Mouse (Mus musculus): ENCODE results near the gene Cdkn2b. TPM values are rescaled to one million over a fixed set of nuclear protein-coding genes. Genes with fewer than 3 reads are reported as not detected.

Cdkn2b gene
- polyA plus RNA-seq, 1 experiment from 2014 or later = 0.10 TPM

DNA sequence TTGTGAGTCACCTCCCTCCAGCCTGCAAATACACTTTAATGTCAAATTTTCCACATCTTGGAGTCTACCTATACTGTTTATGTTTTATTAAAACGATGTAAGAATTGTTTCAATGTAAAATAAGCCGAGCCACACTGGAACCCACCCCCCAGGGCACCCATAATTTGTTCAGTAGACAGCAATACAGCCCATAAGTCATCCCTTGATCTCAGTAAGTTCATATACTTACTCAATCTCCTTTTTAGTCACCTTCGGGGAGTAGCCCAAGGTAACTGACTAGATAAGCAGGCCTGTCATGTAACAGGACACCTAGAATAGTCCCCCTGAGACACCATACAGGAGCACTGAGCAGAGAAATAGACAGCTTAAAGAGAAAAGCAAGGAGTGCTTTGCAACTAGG is 5.1 kb downstream of the Cdkn2b start:
- peaks cover 100% of the 10 kb centered on the region for H3K27me3 ChIP-seq (ENCODE audit: poor library complexity, severe bottlenecking)
- H3K4me1 ChIP-seq = peaks cover 20% of the 10 kb centered on the region
- WGBS = 5% methylated on average over 3 of the region's 3 CpGs
- H3K9me3 ChIP-seq = no peaks in the 10 kb centered on the region
- H3K4me3 ChIP-seq = no peak overlapping the region
- H3K27ac ChIP-seq = no peak overlapping the region
- H3K36me3 ChIP-seq (replicated peaks) = no peaks in the 10 kb centered on the region
- no peak for DNase-seq (ENCODE audit: extremely low spot score, low spot score)

DNA sequence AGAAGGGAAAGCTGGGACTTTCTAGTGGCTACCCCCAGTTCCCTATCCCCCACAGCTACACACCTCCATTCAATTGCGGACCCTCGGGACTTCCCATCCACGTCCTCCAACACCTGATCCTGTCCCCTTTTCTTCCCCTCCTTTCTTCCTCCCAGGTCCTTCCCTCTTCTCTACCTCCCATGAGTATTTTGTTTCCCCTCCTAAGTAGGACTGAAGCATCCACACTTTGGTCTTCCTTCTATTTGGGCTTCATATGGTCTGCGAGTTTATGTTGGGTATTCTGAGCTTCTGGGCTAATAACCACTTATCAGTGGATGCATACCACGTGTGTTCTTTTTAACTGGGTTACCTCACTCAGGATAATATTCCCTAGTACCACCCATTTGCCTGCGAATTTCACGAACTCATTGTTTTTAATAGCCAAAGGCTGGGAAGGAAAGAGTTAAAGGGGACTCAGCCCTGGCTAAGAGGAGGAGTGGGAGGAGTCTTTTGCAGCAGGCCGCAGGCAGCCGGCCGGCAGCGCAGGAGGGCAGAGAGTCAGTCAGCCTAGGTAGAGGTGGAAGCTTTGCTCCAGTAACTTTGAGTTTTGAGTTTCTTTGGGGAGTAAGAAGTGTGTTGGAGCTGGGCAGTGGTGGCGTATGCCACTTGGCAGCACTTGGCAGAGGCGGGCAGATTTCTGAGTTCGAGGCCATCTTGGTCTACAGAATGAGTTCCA is 7.4 kb downstream of the Cdkn2b start:
- no peaks in the 10 kb centered on the region for H3K9me3 ChIP-seq
- H3K27me3 ChIP-seq (ENCODE audit: poor library complexity, severe bottlenecking) = peaks cover 99% of the 10 kb centered on the region
- DNase-seq (ENCODE audit: extremely low spot score, low spot score) = no peak
- no peaks in the 10 kb centered on the region for H3K36me3 ChIP-seq (replicated peaks)
- peaks cover 11% of the 10 kb centered on the region for H3K4me1 ChIP-seq
- H3K27ac ChIP-seq = no peak overlapping the region
- no peak overlapping the region for H3K4me3 ChIP-seq
- under 1% methylated on average over 14 of the region's 14 CpGs for WGBS

DNA sequence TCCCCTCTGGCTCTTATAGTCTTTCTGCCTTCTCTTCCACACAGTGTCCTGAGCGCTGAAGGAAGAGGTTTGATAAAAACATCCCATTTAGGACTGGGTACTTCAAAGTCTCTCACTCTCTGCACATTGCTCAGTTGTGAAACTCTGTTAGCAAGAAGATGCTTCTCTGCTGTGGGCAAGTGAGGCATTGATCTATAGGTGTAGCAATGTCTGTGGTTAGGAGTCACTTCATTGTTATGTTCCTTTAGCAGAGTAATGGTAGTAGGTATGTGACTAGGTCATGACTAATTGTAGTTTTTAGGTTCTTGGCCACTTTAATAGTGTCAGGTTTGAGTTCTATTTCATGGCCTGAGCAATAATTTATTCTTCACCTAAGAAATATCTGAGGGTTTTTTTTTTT is 8.7 kb downstream of the Cdkn2b start:
- Histone ChIP-seq H3K27ac (no peak overlapping the region), H3K4me3 (no peak overlapping the region), H3K27me3 (ENCODE audit: poor library complexity, severe bottlenecking) (peaks cover 99% of the 10 kb centered on the region), H3K9me3 (no peaks in the 10 kb centered on the region), H3K4me1 (peaks cover 11% of the 10 kb centered on the region), H3K36me3 (replicated peaks) (no peaks in the 10 kb centered on the region)
- WGBS = 2% methylated on average over 1 of the region's 1 CpGs
- no peak for DNase-seq (ENCODE audit: extremely low spot score, low spot score)

DNA sequence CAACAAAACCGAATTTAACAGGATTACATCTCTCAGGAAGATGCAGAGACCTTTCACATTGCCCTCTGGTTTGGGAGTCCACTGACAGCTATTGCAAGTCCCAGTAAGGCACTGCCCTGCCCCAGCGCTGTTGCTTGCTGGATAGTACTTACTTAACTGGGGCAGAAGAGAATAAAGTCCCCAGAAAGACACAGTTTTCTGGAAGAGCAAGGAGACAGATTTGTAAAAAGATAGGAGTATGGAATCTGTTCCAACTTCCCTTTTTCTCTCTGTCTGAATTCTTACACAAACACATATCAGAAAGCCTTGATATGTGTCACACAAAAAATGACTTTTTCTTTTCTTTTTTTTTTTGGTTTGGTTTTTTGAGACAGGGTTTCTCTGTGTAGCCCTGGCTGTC is 11.1 kb downstream of the Cdkn2b start:
- 2% methylated on average over 2 of the region's 2 CpGs for WGBS
- DNase-seq (ENCODE audit: extremely low spot score, low spot score) = no peak
- Histone ChIP-seq H3K4me3 (no peak overlapping the region), H3K36me3 (replicated peaks) (no peaks in the 10 kb centered on the region), H3K27me3 (ENCODE audit: poor library complexity, severe bottlenecking) (peaks cover 99% of the 10 kb centered on the region), H3K4me1 (peaks cover 21% of the 10 kb centered on the region), H3K9me3 (no peaks in the 10 kb centered on the region), H3K27ac (no peak overlapping the region)

DNA sequence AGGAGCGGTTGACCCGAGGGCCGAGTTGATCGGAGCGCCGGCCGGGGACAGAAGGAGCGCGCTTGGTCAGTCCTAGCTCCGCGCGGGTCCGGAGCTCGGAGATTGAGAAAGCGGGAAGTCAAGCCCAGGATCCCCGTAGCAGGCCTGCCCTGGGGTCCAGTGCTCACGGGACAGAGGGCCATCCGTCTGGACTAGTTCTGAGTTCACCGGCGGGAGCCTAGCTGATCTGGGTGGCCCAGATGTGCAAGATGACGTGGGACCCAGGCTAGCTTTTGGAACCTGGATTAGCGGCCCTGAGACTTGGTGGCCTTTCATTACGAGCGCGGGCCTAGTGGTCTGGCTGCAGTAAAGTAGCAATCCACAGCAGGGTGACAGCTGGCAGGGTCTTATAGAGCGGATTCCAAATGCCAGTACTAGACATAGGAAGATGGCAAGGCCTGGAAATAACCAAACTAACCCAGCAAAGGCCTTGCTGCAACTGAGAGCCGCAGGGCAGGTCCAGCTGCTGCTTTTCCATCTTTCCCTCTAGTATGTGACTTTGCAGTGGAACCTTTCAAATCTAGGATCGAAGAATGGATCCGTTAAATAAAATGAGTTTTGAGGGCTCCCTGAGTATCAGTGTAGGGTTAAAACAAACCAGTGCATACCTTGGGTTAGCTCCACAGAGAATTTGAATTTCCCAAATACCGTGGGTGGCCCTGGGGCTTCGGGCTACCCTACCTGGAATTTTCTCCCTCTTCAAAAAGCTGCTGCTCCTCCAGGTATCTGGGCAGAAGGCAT is 15.2 kb downstream of the Cdkn2b start:
- no peaks in the 10 kb centered on the region for H3K36me3 ChIP-seq (replicated peaks)
- peaks cover 99% of the 10 kb centered on the region for H3K27me3 ChIP-seq (ENCODE audit: poor library complexity, severe bottlenecking)
- DNase-seq (ENCODE audit: extremely low spot score, low spot score) = no peak
- H3K27ac ChIP-seq = peak overlapping the region; percentile 48; the same call in 1 of the 2 replicates
- 2% methylated on average over 31 of the region's 31 CpGs for WGBS
- H3K9me3 ChIP-seq = no peaks in the 10 kb centered on the region
- peak overlapping the region; percentile 63 for H3K4me3 ChIP-seq
- H3K4me1 ChIP-seq = peaks cover 18% of the 10 kb centered on the region

DNA sequence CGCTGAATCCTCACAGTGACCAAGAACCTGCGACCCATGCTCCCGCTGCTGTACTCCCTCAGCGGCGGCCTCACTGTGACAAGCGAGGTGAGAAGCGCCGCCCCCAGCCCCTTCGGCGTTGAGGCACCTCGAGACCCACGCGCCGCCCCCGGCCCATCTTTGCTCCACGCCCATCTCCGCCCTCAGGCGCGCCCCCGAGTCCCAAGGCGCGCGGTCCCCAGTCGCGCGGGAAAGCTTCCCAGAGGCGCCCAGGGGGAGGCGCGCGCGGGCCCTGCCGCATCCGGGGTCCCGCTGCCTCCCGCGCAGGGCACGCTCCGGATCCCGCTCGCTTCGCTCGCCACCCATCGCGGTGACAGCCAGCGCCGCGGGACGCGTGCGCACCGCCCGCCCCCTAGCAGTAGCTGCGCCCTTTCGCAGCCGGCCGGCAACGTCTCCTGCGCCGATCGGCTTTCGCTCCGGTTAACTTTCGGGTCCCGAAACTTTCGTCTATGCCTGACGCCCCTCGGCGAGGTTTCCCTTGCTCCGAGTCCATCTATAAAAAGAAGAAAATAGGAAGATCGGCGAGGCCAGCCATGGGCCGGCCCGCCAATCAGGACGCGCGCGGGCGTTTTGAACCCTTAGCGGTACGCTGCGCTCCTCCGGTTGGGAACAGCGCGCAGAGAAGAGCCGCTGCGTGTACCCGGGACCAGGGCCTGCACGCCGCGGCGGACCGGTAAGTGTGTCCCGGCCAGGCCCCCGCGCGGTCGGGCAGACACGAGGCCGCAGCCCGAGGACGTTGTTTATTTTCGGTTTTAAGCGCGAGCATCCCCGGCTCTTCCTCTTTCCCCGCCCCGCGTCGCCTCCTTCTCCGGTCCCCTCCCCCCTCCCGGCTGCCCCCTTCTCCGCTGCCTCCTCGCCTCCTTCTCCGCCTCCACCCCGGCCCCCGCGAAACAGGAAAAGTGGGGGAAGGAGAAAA is 16.1 kb downstream of the Cdkn2b start, which contains the start of gene Cdkn2a:
TSS of gene Cdkn2a (minus strand) at position 168 of the 955 bp plus-strand sequence.
- Histone ChIP-seq H3K4me3 (peak within 1 kb of the TSS; percentile 63), H3K36me3 (replicated peaks) (no peaks in the 10 kb centered on the region), H3K9me3 (no peaks in the 10 kb centered on the region), H3K27me3 (ENCODE audit: poor library complexity, severe bottlenecking) (peaks cover 99% of the 10 kb centered on the region), H3K4me1 (peaks cover 18% of the 10 kb centered on the region), H3K27ac (peak within 1 kb of the TSS; percentile 48; the same call in 1 of the 2 replicates)
- DNase-seq (ENCODE audit: extremely low spot score, low spot score) = peak; percentile 69
- WGBS = under 1% methylated on average over 116 of the region's 117 CpGs

DNA sequence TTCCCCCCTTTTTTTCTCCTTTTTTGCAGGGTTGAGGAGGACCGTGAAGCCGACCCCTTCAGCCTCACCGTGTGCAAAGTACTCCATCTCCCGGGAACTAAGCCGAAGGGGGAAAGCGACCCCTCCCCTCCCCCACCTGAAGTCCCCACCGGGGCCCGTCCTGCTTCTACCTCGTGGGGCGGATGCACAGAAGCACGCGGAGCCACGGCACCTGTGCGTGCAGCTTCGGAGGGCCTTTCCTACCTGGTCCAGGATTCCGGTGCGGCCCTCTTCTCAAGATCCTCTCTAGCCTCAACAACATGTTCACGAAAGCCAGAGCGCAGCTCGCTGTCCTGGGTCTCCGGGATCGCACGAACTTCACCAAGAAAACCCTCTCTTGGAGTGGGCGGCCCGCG is 16.8 kb downstream of the Cdkn2b start:
- H3K4me3 ChIP-seq = peak overlapping the region; percentile 63
- 0% methylated on average over 26 of the region's 26 CpGs for WGBS
- H3K27me3 ChIP-seq (ENCODE audit: poor library complexity, severe bottlenecking) = peaks cover 99% of the 10 kb centered on the region

DNA sequence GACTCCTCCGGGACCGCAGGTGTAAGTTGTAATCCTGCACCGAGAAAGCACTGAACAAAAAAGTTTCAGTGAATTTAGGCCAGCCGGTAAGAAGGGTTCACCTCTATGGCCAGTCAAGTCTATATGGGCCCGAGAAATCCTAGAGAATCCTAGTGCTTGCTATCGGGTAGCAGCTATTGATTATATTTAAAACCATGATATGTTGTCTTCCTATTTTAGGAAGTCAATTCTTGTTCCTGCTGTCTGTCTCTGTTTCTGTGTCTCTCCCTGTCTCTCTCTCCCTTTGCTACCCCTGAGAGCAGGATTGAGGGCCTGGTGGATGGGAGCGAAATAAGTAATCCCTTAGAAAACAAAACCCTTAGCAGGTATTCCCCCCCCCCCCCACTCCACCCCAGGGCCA is 17.3 kb downstream of the Cdkn2b start:
- peaks cover 100% of the 10 kb centered on the region for H3K27me3 ChIP-seq (ENCODE audit: poor library complexity, severe bottlenecking)
- DNase-seq (ENCODE audit: extremely low spot score, low spot score) = no peak
- under 1% methylated on average over 7 of the region's 7 CpGs for WGBS

More for the DNA sequence above, 16.8 kb downstream of the Cdkn2b start:
- no peak overlapping the region for H3K27ac ChIP-seq
- peaks cover 18% of the 10 kb centered on the region for H3K4me1 ChIP-seq
- H3K36me3 ChIP-seq (replicated peaks) = no peaks in the 10 kb centered on the region
- DNase-seq (ENCODE audit: extremely low spot score, low spot score) = no peak
- H3K9me3 ChIP-seq = no peaks in the 10 kb centered on the region

DNA sequence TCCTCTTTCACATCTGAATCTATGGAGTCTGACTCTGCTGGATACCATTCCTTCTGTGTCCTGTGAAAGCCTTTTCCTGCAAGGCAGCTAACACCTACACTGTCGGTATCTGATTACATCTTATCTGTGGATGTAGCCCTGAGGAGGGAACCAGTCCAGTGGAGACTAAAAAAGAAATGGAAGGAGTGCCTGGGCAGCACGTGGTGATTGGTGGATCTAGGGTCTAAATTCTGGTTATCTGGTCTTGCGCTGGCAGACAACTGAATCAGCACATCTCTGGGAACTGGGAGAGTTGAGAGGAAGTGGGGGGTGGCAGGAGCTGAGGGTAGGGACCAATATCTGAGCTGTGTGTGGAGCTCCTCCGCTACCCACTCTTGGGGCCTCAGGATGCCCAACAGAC is 21.8 kb downstream of the Cdkn2b start:
- 3% methylated on average over 4 of the region's 4 CpGs for WGBS
- Histone ChIP-seq H3K4me1 (peaks cover 2% of the 10 kb centered on the region), H3K27me3 (ENCODE audit: poor library complexity, severe bottlenecking) (peaks cover 99% of the 10 kb centered on the region), H3K9me3 (peaks cover 2% of the 10 kb centered on the region; the same call in 1 of the 2 replicates), H3K27ac (no peak overlapping the region), H3K36me3 (replicated peaks) (no peaks in the 10 kb centered on the region), H3K4me3 (no peak overlapping the region)
- DNase-seq (ENCODE audit: extremely low spot score, low spot score) = no peak

More for the DNA sequence above, 17.3 kb downstream of the Cdkn2b start:
- peaks cover 18% of the 10 kb centered on the region for H3K4me1 ChIP-seq
- no peaks in the 10 kb centered on the region for H3K9me3 ChIP-seq
- H3K36me3 ChIP-seq (replicated peaks) = no peaks in the 10 kb centered on the region
- no peak overlapping the region for H3K4me3 ChIP-seq
- no peak overlapping the region for H3K27ac ChIP-seq

DNA sequence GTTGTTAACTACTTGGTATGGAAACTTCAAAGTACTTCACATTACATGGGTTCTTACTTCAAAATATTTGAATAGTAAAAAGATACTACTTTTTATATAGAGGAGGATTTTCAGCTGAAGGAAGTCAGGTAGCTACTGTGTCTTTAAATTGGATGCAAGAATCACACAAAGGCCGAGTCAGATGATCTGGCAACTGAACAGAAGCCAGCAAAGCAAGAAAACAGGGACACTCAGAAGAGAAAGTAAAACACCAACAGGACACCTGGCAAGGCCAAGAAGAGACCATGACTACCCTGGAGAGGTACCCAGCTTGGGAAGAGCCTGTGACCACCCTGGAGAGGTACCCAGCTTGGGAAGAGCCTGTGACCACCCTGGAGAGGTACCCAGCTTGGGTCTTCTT is 24.3 kb downstream of the Cdkn2b start:
- no peaks in the 10 kb centered on the region for H3K36me3 ChIP-seq (replicated peaks)
- no peak overlapping the region for H3K27ac ChIP-seq
- peaks cover 9% of the 10 kb centered on the region for H3K4me1 ChIP-seq
- 4% methylated on average over 1 of the region's 1 CpGs for WGBS
- no peak overlapping the region for H3K4me3 ChIP-seq
- DNase-seq (ENCODE audit: extremely low spot score, low spot score) = no peak
- peaks cover 2% of the 10 kb centered on the region; the same call in 1 of the 2 replicates for H3K9me3 ChIP-seq
- H3K27me3 ChIP-seq (ENCODE audit: poor library complexity, severe bottlenecking) = peaks cover 99% of the 10 kb centered on the region

DNA sequence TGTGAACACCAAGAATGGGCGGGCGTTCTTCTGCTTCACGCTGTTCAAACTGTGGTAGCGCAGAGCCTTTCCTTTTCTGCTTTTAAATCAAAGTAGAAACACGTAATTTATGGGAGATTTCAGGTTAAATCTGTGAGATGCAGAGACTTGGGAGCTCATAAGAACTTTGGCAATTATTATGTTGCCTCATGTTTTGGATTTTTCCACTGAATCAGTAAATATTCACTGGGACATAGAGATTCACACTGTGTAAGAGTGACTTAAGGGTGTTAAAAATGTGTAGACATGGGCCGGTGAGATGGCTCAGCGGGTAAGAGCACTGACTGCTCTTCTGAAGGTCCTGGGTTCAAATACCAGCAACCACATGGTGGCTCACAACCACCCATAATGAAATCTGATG is 25.2 kb downstream of the Cdkn2b start:
- WGBS = 31% methylated on average over 7 of the region's 7 CpGs
- H3K4me3 ChIP-seq = no peak overlapping the region

DNA sequence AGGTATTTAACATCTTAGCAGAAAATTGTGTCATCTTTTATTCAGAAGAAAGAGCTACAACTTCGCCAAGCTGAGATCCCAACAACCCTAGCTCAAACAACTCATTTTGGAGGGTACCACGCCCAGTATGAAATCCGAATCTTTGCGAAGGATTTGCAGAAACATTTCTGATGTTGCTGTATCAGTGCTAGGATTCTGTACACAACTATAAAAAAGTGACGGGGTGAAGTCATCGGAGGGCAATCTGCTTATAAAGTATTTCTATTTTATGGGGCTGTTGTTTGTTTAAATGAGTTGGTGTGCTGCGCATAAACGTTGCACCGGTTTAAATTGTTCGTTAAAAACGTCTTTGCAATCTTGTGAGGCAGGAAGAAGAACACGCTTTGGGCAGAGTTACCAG is 28.2 kb downstream of the Cdkn2b start:
- under 1% methylated on average over 12 of the region's 12 CpGs for WGBS
- peaks cover 9% of the 10 kb centered on the region for H3K4me1 ChIP-seq
- peaks cover 99% of the 10 kb centered on the region for H3K27me3 ChIP-seq (ENCODE audit: poor library complexity, severe bottlenecking)
- H3K4me3 ChIP-seq = no peak overlapping the region
- no peak for DNase-seq (ENCODE audit: extremely low spot score, low spot score)
- H3K27ac ChIP-seq = no peak overlapping the region
- peaks cover 2% of the 10 kb centered on the region; the same call in 1 of the 2 replicates for H3K9me3 ChIP-seq
- H3K36me3 ChIP-seq (replicated peaks) = no peaks in the 10 kb centered on the region

More for the DNA sequence above, 25.2 kb downstream of the Cdkn2b start:
- peaks cover 2% of the 10 kb centered on the region; the same call in 1 of the 2 replicates for H3K9me3 ChIP-seq
- peaks cover 99% of the 10 kb centered on the region for H3K27me3 ChIP-seq (ENCODE audit: poor library complexity, severe bottlenecking)
- H3K4me1 ChIP-seq = peaks cover 9% of the 10 kb centered on the region
- DNase-seq (ENCODE audit: extremely low spot score, low spot score) = no peak
- H3K27ac ChIP-seq = no peak overlapping the region
- no peaks in the 10 kb centered on the region for H3K36me3 ChIP-seq (replicated peaks)

Measured in forebrain, embryonic 10.5 days (tissue).